Mouse (Mus musculus): ENCODE measurements around the gene Zfp704. TPM values are rescaled to one million over a fixed set of nuclear protein-coding genes. Genes with fewer than 3 reads are reported as not detected.

Gene Zfp704
- total RNA-seq, 2 experiments from 2014 or later = 17.5 to 18.0 TPM

DNA sequence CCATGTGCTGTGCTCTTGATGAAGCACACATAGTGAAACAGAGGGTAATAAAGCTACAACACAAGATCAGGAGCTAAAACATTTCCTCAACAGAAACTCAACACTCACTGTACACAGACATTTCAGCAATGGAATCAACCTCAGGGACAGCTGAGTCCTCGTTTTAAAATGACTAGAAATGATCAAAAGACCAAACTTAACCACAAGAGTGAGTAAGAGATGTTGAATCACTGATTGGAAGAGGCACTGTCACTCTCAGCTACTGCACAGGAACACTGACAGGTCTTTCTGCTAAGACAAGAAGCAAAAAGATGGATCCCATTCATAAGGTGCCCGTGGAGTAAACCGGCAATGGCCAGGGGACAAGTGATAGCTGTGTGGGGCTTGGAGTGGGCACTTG, 43.1 kb downstream of the Zfp704 start:
- intact Hi-C loops (cut with DNase I) = no loop called here

DNA sequence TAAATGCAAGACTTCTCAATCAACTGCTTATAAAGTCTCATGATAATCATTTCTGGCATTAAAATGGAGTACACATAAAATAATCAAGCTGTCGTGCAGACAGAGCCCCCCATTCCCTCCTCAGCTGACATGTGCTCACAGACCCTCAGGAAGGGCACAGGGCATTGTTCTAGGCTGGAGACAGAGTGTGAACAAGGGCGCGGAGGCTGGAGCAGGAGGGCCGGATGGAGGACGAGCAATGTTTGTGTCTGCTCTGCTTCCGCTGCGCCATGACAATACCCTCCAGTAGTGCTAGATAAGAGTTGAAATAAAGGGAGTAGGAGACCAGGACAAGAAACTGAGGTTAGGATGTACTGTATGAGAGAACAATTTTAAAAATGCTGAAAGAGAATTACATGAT, 46.3 kb downstream of the Zfp704 start:
- intact Hi-C loops (cut with DNase I) = no loop called here
- no peak for DNase-seq

More for the DNA sequence above, 43.1 kb downstream of the Zfp704 start:
- DNase-seq = no peak

DNA sequence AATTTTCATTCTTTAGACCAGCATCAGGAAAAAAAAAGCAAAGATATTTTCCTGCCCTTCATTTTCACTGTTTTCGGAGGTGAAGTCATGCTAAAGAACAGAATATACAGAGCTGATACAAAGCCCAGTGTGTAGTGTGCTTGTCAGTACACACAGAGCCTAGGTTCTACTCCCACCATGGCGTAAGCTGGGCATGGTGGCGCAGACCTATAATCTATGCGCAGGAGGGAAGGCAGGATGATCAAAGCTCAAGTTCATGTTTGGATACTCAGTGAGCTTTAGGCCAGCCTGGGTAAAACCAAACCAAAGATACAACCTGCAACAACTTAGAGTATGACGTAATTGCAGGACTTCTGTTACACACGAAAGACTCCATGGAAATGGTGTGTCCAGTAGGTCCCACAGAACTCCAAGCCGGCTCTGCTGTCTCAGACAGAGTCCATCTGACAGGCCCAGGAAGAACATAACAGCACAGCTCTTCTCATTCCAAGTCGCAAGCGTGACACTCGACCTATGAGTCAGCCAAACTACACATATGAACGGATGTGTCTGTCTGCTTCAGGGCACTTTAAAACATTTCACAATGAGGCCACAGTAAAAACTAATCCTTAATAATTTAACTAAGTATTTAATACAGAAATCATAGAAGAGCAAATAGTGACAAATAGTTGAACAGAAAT, 47.1 kb downstream of the Zfp704 start:
- DNase-seq = no peak
- intact Hi-C loops (cut with DNase I) = no loop called here

DNA sequence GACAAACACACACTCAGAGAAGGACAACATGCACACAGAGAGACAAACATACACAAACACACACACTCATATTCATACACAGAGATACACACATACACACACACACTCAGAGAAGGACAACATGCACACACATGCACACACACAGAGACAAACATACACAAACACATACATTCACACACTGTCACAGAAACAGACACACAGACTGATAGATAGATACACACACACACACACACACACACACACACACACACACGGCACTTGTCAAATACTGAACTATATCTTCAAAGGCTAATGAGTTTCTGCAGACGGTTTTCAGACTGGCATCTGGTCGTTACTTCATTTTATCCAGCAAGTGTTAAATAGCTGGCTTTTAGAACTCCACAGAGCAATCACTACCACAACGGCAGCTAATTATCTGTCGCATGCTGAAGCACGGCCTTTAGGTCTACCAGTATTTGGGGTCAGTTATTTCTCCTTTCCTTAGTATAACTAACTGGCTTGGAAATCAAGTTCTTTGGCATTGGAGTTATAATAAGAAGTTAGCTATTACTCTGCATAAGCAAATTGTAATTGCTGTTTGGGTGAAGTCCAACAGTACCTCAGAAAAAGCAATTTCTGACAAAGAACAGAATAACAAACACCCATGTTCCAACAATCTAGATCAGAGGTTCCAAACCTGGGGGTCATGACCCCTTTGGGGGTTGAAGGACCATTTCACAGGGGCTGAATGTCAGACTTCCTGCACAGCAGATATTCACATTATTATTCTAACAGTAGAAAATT, 51.9 kb downstream of the Zfp704 start:
- DNase-seq = no peak
- intact Hi-C loops (cut with DNase I) = no loop called here

DNA sequence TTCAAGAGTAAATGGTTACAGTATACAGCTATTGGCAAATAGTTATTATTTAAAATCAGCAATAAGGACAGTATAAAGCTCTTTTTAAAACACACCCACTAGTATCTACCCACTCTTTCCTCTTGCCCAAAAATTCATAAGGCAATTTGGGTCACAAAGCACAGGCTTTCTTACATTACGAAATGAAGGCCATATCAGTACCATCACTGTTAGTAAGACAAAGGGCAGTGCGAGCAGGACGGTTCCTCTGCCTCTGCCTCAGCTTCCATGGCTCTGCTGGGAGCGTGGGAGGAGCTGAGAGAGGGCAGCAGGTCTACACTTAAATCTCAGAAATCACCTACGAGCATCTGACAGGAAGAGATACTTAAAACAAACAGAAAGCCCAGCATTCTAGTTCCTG, 53.7 kb downstream of the Zfp704 start:
- intact Hi-C loops (cut with DNase I) = no loop called here
- DNase-seq = no peak

DNA sequence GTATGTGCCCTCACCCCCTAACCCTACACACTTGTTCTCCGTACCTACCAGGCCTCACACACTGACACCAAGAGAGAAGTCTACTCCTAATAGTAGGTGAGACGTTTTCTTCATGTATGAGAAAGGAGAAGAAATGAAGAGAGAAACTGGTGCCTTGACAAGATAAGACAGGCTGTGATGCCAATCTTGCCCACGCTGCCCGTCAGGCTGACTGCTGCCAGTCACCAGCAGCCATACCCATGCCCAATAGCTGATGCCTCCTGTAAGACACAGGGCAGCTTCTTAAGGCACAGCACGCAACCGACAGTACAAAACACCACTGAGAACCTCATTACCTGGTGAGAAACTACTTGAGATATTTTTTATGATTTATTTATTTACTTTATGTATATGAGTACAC, 55.0 kb downstream of the Zfp704 start:
- DNase-seq = no peak
- intact Hi-C loops (cut with DNase I) = no loop called here

DNA sequence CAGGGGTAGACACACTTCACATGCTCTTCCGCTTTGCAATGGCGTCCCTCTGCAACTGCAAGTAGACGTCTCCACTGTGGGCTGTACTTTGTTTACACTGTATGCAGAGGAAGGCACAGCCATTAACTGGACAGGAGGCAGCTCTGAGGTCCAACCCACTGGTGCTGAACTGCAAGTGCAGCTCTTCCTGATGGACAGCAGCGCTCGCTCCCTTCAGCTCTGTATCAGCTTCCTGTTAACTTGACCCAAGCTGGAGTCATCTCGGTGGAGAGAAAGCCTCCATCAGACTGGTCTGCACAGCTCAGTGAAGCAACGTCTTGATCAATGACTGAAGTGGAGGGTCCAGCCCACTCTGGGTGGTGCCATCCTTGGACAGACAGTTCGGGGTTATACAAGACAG, 57.6 kb downstream of the Zfp704 start:
- intact Hi-C loops (cut with DNase I) = no loop called here
- peak in 1 of 2 experiments; percentile 17 for DNase-seq

DNA sequence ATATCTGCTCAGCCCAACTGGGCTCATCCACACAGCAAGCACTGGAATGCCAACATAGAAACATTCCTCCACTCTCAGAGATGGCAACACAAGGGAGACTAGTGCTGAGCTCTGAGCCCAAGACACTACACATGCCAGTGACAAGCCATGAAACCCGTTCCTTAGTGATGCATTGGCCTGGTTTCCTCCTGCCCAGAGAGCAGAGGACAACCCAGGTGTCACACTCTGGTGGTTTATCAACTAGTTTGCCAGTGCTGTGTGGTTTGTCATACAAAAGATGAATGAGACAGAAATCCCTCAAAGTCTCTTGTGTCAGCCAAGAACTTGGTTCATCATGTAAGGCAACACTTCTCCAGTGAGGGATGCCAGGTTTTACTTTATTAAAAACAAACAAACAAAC, 59.0 kb downstream of the Zfp704 start:
- no peak for DNase-seq
- intact Hi-C loops (cut with DNase I) = no loop called here

DNA sequence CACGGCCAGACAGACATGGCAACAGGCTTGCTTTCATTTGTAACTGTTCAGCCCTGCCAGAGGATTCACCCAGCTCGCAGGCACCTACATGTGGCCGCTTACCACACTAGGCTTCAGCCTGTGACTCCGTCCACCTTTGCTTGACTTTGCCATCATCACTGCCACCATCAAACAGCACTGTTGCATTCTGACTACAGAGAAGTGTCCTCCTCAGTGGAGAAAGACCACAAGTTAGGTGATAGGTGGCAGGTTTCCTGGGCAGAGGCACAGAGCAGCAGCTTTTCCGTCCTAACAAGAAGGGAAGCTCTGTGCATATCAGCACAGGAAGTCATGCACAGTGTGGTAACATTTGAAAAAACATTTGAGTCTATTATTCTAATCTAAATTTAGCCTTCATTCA, 60.1 kb downstream of the Zfp704 start:
- DNase-seq = no peak
- intact Hi-C loops (cut with DNase I) = no loop called here

DNA sequence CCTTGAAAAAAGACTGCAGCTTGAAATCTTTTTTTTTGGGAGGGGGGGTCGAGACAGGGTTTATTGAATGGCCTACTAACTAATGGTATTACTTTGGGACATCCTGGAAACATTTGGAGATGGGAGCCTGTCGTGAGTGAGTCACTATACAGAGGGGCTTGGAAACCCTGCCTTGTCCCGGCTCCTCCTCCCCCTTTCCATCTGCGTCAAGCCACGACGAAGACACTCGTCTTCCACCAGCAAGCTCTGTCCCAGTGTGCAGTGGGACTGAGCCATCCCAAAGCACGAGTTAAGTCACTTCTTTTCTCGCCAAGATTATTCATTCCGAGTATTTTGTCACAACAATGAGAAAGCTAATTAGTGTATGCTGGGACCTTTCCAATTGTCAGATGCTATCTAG, 61.7 kb downstream of the Zfp704 start:
- intact Hi-C loops (cut with DNase I) = no loop called here
- no peak for DNase-seq

DNA sequence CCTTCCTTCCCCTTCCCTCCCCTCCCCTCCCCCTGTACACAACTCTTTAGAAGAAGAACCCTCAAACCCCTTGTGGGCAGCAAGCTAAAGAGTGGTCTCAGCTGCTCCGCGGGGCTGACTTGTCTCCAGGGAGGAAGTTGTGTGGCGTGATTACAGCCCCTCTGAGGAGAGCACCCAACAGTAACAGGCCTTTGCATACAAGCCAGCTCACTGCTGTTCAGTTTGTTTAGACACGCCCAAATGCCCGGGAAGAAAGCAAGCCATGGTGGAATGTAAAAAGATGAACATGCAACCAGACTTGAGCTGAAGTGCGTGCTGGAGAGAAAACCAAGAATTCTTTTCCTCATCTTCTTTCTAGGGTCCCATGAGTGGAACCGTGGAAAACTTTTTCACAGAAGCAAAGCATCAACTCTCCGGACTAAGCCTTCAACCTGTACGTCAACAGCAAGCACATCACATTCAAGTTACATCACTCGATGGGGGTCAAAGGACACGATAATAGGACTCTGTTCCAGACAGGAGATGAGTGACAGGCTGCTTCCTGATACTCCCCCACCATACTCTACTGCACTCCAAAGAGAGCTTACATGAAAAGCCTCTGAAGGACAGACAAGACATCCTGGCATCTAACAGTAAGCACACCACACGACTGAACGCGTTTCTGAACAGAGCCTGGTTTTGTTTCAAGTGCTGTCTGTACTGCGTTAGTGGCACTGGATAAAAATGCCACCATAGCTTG, 62.8 kb downstream of the Zfp704 start:
- DNase-seq = no peak
- intact Hi-C loops (cut with DNase I) = no loop called here

DNA sequence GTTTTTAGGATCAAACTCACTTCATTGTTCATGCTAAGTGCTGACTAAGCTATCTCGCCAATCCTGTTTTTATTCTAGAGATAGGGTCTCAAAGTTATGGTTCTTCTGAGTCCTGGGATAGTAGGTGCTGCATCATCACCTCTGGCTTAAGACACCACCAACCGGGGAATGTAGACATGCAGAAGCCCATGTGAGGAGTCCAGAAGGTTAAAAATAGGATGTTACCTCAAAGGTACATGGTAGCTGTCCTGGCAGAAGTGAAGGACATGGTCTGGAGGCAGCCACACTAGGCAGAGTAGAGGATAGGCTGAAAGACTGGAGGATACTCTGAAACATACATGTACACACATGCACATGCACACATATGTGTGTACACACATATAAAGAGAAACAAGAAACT, 65.5 kb downstream of the Zfp704 start:
- DNase-seq = no peak
- intact Hi-C loops (cut with DNase I) = no loop called here

DNA sequence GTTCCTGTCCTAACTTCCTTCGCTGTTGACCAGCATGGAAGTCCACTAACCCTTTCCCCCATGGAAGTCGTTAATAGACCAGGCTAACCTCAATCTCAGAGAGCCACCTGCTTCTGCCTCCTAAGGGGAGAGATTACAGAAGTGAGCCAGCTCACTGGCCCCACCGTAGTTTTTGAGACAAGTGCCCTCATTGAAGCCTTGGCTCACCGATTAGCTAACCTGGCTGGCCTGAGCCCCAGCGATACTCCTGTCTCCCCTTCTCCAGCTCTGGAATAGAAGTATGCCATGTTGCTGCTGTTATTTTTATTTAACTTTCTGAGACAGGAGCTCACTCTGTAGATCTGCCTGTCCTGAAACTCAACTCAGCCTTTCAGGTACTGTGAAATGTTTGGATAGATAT, 66.0 kb downstream of the Zfp704 start:
- no peak for DNase-seq
- intact Hi-C loops (cut with DNase I) = no loop called here

DNA sequence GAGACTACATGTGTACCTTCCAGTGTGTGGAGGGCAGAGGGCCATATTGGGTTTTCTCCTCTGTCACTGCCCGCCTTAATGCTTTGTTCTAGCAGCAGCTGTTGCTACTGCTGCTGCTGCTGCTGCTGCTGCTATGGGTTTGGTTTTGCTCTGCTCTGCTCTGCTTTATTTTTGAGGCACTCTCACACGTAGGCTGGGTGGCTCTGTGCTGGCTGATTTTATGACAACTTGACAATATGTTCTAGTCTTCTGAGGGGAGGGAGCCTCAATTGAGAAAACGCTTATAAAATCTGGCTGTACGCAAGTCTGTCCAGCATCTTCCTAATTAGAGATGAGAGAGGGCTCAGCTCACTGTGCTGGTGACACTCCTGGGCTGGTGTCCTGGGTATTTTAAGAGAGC, 66.4 kb downstream of the Zfp704 start:
- intact Hi-C loops (cut with DNase I) = no loop called here
- no peak for DNase-seq

DNA sequence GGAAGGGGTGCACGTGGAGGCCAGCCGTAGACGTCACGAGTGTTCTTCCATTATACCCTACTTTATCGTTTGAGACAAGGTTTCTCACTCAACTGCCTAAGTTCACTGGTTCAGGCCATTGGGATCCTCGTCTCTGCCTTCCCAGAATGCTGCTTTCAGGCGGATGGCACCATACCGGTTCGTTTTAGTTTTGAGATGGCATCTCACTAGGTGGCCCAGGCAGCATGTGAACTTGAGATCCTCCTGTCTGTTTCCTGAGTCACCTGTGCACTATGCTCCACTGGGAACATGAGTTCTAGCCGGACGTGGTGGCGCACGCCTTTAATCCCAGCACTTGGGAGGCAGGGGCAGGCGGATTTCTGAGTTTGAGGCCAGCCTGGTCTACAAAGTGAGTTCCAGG, 68.3 kb downstream of the Zfp704 start:
- DNase-seq = no peak
- intact Hi-C loops (cut with DNase I) = no loop called here

DNA sequence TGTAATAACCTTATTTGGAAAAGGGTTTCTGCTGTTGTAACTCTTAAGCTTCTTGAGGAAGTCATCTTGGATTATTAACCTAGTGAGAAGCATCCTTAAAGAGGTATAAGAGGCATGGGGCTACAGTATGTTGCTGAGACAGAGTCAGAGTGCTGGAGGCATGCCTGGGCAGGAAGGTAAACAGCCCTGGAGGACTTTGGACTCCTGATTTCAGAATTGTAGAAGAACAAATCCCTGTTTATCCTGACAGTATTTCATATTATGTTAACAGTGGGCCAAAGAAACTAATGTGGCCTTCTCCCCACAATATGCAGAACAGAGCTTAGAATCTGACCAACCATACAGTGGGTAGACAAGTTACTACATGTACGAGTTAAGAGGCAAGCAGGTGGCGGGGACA, 71.4 kb downstream of the Zfp704 start:
- DNase-seq = no peak
- intact Hi-C loops (cut with DNase I) = no loop called here

DNA sequence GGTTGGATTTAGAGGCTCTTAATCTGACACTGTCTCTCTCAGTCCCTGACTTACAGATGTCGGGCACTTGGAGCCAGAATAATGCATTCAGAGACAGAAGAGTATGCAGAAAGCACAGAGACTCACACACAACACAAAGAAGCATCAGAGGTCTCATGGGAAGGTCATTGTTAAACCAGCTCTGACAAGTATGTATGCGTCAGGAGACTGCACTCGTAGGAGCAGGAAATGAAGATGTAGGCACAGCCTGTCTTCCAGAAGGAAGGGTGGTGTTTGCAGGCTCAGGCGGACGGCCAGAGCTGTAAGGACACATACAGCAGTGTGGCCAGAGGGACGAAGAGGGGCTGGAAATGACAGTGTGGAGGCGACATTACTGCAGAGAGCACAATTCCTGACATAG, 72.0 kb downstream of the Zfp704 start:
- DNase-seq = no peak
- intact Hi-C loops (cut with DNase I) = no loop called here

DNA sequence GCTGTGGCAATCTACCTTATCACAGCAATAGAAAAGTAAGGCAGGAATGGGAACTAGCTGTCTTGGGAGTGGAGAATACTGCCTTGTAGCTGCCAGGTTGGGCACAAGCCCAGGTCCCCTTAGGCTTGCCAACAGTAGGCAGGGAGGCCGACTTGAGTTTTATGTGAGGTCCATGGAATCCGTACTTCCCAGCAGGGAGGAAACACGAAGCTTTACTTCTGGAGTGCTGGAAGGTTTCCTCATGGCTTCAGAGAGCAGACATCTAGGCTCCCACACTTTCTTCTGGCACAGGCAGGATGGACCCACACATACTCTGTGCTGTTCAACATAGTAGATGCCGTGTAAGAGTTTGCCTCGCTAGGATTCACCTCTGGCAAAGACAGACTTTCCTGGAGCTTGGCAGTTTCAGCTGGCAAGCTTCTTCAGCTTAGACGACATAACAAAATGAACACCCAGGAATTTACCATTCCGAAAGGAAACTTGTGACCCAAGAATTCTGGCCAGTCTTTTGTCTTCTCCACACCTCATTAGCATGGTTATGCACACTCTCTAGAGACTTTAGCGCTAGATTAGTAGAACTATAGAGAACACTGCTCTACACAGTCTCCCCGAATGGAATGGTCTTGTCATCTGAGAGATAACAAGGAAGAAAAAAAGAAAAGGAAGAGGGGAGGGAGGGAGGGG, 79.6 kb downstream of the Zfp704 start:
- peak in 1 of 2 experiments; percentile 51 for DNase-seq
- intact Hi-C loops (cut with DNase I) = no loop called here

DNA sequence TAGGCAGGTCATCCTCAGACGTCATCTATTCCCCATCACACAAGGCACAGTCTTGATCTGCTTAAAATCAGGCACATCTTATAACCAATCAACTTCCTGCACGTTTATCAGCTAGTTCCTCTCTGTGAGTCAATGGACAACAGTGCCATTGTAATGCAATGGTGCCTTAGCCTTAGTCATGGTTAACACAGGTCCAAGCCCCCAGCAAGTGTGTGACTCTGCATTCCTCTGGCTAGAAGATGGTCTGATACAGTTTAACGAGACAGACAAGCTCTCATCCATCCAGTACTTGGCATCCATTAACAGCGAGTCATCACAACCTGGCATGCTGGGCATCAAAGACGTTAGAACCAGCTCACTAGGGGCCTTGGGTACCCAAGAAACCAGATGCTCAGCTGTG, 85.5 kb downstream of the Zfp704 start:
- intact Hi-C loops (cut with DNase I) = no loop called here
- DNase-seq = no peak

DNA sequence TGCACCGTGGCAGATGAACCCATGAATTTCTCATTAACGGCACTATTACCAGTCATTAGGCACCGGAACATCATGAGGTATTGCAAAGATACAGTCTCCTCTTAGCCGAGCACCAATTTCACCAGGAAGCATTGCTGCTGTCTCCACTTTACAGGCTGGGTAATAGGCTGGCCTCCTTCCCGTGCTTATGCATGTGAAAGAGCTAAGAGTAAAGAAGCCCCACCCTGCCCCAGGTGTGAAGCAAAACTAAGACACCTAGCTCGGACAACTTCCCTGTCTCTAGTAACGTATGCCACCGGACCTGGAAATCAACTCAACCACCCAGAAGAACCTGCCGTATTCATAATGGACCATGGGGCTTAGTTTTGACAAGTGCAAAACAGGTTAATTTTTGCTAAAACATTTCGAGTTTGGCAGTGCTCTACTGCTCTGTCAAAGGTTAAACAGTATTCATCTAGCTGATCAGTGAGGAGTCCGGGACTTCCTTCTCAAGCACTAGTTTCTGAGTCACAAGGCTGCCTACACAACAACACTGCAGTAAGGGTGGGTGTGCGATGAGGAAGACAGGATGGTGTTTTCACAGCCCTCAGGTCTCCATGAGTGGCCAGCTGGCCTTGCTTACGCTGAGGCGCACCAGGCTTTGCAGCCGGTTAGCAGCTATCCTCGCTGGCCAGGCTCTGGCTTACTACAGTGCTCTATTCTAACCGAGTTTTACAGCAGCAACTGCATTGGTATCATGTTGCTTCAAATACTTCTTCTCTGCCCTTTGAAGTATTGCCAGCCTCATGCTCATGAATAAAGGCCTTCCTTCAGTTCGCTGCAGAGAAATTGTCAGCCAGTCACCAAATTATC, 86.6 kb downstream of the Zfp704 start:
- DNase-seq = no peak
- intact Hi-C loops (cut with DNase I) = no loop called here

Data from heart, postnatal 14 days (tissue).